In genomic region chr11:86678957-86679356, GRCm38 (mm10) we compare ENCODE assay signal across 19 mouse cellular contexts. TPM values are rescaled to one million over a fixed set of nuclear protein-coding genes. Genes with fewer than 3 reads are reported as not detected.
DNase-seq lines count a peak whose midpoint lies in the region; ATAC-seq and TF ChIP-seq lines count a peak whose summit lies in the region.
"Had no signal": no experiment of that assay in that cellular context is flagged by ENCODE, and none has a peak within 500 bp of the region (broad histone marks: within the 10 kb centered on the region; RNA-seq: fewer than 3 reads in every experiment).

No protein-coding gene starts in this region.

- H3K9ac ChIP-seq in liver, adult 2 months (ENCODE audit: low read depth, low read length): no peak overlapping the region
- no peak overlapping the region for H3K9ac ChIP-seq in liver, postnatal 0 days (replicated peaks)
- no peak overlapping the region for H3K9ac ChIP-seq in kidney, postnatal 0 days (ENCODE audit: low read depth, low read length)
- H3K9ac ChIP-seq: heart, embryonic 13.5 days; lung, embryonic 15.5 days; neural tube, embryonic 15.5 days had no signal

- peaks cover 17% of the 10 kb centered on the region for H3K4me1 ChIP-seq in liver, adult 2 months (ENCODE audit: control insufficient read depth, insufficient read depth, low read length)
- peaks cover 22% of the 10 kb centered on the region for H3K4me1 ChIP-seq in liver, postnatal 0 days (ENCODE audit: insufficient read depth)
- H3K4me1 ChIP-seq in kidney, postnatal 0 days (replicated peaks; ENCODE audit: insufficient read depth, low read length): no peaks in the 10 kb centered on the region
- H3K4me1 ChIP-seq in small intestine, adult 2 months (ENCODE audit: control insufficient read depth, insufficient read depth, insufficient read length, low read length): peaks cover 9% of the 10 kb centered on the region; the same call in 1 of the 2 replicates

- no peaks in the 10 kb centered on the region for H3K36me3 ChIP-seq in liver, adult 2 months (ENCODE audit: control insufficient read depth, insufficient read depth, low read length)
- H3K36me3 ChIP-seq in liver, postnatal 0 days (replicated peaks; ENCODE audit: insufficient read depth, low read length): no peaks in the 10 kb centered on the region; the same call in 1 of the 2 replicates
- H3K36me3 ChIP-seq in kidney, postnatal 0 days (ENCODE audit: insufficient read depth, low read length): no peaks in the 10 kb centered on the region
- 0 out of 2 replicates have a peak, but pooled peaks cover 2% of the 10 kb centered on the region for H3K36me3 ChIP-seq in small intestine, adult 2 months (ENCODE audit: control insufficient read depth, insufficient read depth, low read length)
- H3K36me3 ChIP-seq: lung, embryonic 15.5 days; neural tube, embryonic 15.5 days had no signal

- TF ChIP-seq CTCF in liver, adult 2 months (IDR thresholded peaks at IDR 0.05; ENCODE audit: low read depth, low read length): no peak
- no peak for TF ChIP-seq CTCF in liver, postnatal 0 days (IDR thresholded peaks at IDR 0.05; ENCODE audit: low read depth)
- TF ChIP-seq CTCF in kidney, postnatal 0 days (IDR thresholded peaks at IDR 0.05; ENCODE audit: low read depth): no peak
- TF ChIP-seq CTCF in small intestine, adult 2 months (IDR thresholded peaks at IDR 0.05; ENCODE audit: extremely low read depth, insufficient read length, insufficient replicate concordance, low read depth, low read length): no peak

- TF ChIP-seq POLR2A in liver, adult 2 months (IDR thresholded peaks at IDR 0.05; ENCODE audit: extremely low read depth, insufficient read depth, low read length): no peak
- TF ChIP-seq POLR2A in small intestine, adult 2 months (IDR thresholded peaks at IDR 0.05; ENCODE audit: low read depth, low read length): no peak

- no peaks in the 10 kb centered on the region for H3K27me3 ChIP-seq in liver, adult 2 months (ENCODE audit: control insufficient read depth, insufficient read depth, low read length)
- H3K27me3 ChIP-seq in liver, postnatal 0 days (ENCODE audit: insufficient read depth, low read length): no peaks in the 10 kb centered on the region
- no peaks in the 10 kb centered on the region for H3K27me3 ChIP-seq in kidney, postnatal 0 days (ENCODE audit: insufficient read depth, low read length)
- H3K27me3 ChIP-seq in small intestine, adult 2 months (ENCODE audit: control insufficient read depth, insufficient read depth, low read length): no peaks in the 10 kb centered on the region
- H3K27me3 ChIP-seq: heart, embryonic 13.5 days; lung, embryonic 15.5 days; neural tube, embryonic 15.5 days; Patski had no signal

- DNase-seq in liver, adult 2 months (ENCODE audit: extremely low read depth, low read depth, low spot score): peak; percentile 81
- DNase-seq in liver, postnatal 0 days: no peak
- peak; percentile 70 for DNase-seq in kidney, adult 11 months
- DNase-seq in kidney, postnatal 0 days (ENCODE audit: low spot score): peak; percentile 48
- no peak for DNase-seq in spleen, postnatal 4 days (ENCODE audit: low spot score in 2 of 2)
- DNase-seq: B cell, adult 2 months; cerebellum, adult 11 months; cerebellum, postnatal 36 days; gastrocnemius, postnatal 36 days; layer of hippocampus, postnatal 36 days; thymus, postnatal 14 days had no signal

- H3K27ac ChIP-seq in liver, adult 2 months (replicated peaks; ENCODE audit: insufficient read depth, low read depth, low read length): peak overlapping the region; percentile 71
- no peak overlapping the region for H3K27ac ChIP-seq in liver, postnatal 0 days (ENCODE audit: low read depth)
- peak overlapping the region; percentile 57; the same call in 1 of the 2 replicates for H3K27ac ChIP-seq in kidney, postnatal 0 days
- H3K27ac ChIP-seq in small intestine, adult 2 months (ENCODE audit: insufficient read depth, low read depth, low read length): peak overlapping the region; percentile 90; the same call in 1 of the 2 replicates
- H3K27ac ChIP-seq: heart, embryonic 13.5 days; limb, embryonic 10.5 days; lung, embryonic 15.5 days; midbrain, embryonic 10.5 days; neural tube, embryonic 15.5 days had no signal

- peaks cover 17% of the 10 kb centered on the region for H3K79me2 ChIP-seq in liver, adult 2 months (ENCODE audit: control insufficient read depth, insufficient read depth, low read length)

- H3K9me3 ChIP-seq in liver, postnatal 0 days (ENCODE audit: low read length): no peaks in the 10 kb centered on the region
- H3K9me3 ChIP-seq in kidney, postnatal 0 days (replicated peaks; ENCODE audit: low read length): no peaks in the 10 kb centered on the region
- H3K9me3 ChIP-seq: heart, embryonic 13.5 days; limb, embryonic 10.5 days; lung, embryonic 15.5 days; midbrain, embryonic 10.5 days; neural tube, embryonic 15.5 days had no signal

- no peak overlapping the region for H3K4me2 ChIP-seq in liver, postnatal 0 days (ENCODE audit: low read depth, low read length)
- no peak overlapping the region for H3K4me2 ChIP-seq in kidney, postnatal 0 days (ENCODE audit: low read length)
- H3K4me2 ChIP-seq: heart, embryonic 13.5 days; lung, embryonic 15.5 days; neural tube, embryonic 15.5 days had no signal

- H3K4me3 ChIP-seq in liver, adult 2 months (ENCODE audit: insufficient read depth, low read depth, low read length): no peak overlapping the region
- H3K4me3 ChIP-seq in liver, postnatal 0 days (ENCODE audit: low read depth, low read length): no peak overlapping the region
- no peak overlapping the region for H3K4me3 ChIP-seq in kidney, postnatal 0 days (replicated peaks; ENCODE audit: low read depth, low read length)
- no peak overlapping the region for H3K4me3 ChIP-seq in small intestine, adult 2 months (ENCODE audit: low read depth, low read length)
- H3K4me3 ChIP-seq: heart, embryonic 13.5 days; limb, embryonic 10.5 days; lung, embryonic 15.5 days; midbrain, embryonic 10.5 days; neural tube, embryonic 15.5 days had no signal

- 46% methylated on average over 5 of the region's 5 CpGs for WGBS in liver, adult 2 months
- 77% methylated on average over 5 of the region's 5 CpGs for WGBS in liver, postnatal 0 days (ENCODE audit: insufficient replicate concordance)
- WGBS in kidney, postnatal 0 days: 36% methylated on average over 5 of the region's 5 CpGs
- WGBS in small intestine, adult 2 months: 26% methylated on average over 5 of the region's 5 CpGs

- ATAC-seq in liver, postnatal 0 days: no peak
- no peak for ATAC-seq in kidney, postnatal 0 days (replicated peaks; ENCODE audit: low FRiP score, low read depth)
- no peak for ATAC-seq in cerebellum, adult (ENCODE audit: insufficient number of reproducible peaks, low FRiP score, low TSS enrichment)
- ATAC-seq: Patski had no signal

- no peak for TF ChIP-seq EP300 in liver, postnatal 0 days (IDR thresholded peaks at IDR 0.05; ENCODE audit: low read depth)

RNA-seq across cellular contexts. Expression of gene Vmp1, which starts 4.7 kb away (rescaled TPM):
- total RNA-seq in liver, adult 2 months (2014; rRNA removed): 91.9 and 93.6 TPM in 2 replicates
- polyA plus RNA-seq in liver, adult 2 months (2012; rRNA removed): 37.8 and 43.6 TPM in 2 replicates
- polyA plus RNA-seq in liver, postnatal 0 days (2015; fragmentation: Nextera tagmentation; extraction: Ambion mirVana): 110 and 125 TPM in 2 replicates
- 222 and 249 TPM in 2 replicates for polyA plus RNA-seq in kidney, postnatal 0 days (2015; fragmentation: Nextera tagmentation; extraction: Ambion mirVana)
- 22.1 and 38.8 TPM in 2 replicates for polyA plus RNA-seq in small intestine, adult 2 months (2012; rRNA removed)

RNA-seq across cellular contexts. Expression of gene Ptrh2, which starts 4.8 kb away (rescaled TPM):
- total RNA-seq in liver, adult 2 months (2014; rRNA removed): 8.1 and 9.2 TPM in 2 replicates
- polyA plus RNA-seq in liver, adult 2 months (2012; rRNA removed): 5.0 and 5.2 TPM in 2 replicates
- polyA plus RNA-seq in liver, postnatal 0 days (2015; fragmentation: Nextera tagmentation; extraction: Ambion mirVana): 12.7 and 13.3 TPM in 2 replicates
- polyA plus RNA-seq in kidney, postnatal 0 days (2015; fragmentation: Nextera tagmentation; extraction: Ambion mirVana): 28.6 and 31.2 TPM in 2 replicates
- 0.90 and 1.5 TPM in 2 replicates for polyA plus RNA-seq in small intestine, adult 2 months (2012; rRNA removed)

Comparison
In these comparisons a context has a peak if more than half of its experiments do, and no peak if none do; other contexts are left out.
1. DNase-seq: peak in liver, adult 2 months (single experiment), kidney, adult 11 months (single experiment) and kidney, postnatal 0 days (single experiment); none in liver, postnatal 0 days (single experiment) and spleen, postnatal 4 days (0 of 2).